Mouse (Mus musculus) lung, embryonic 16.5 days (tissue): ENCODE measurements around the gene Vps37c. TPM values are rescaled to one million over a fixed set of nuclear protein-coding genes. Genes with fewer than 3 reads are reported as not detected.
A peak's percentile ranks its signal among the peaks of the same experiment; 100 is the strongest.

Experiments used
- ATAC-seq: fragments of 200-750 bp; cut with Nextera tagmentation; 2 replicates; pipeline ENCODE4 v1.8.0; 2017; ENCODE audit warnings: low read depth, mild to moderate bottlenecking, moderate library complexity
- H3K27ac ChIP-seq: fragments of 300-500 bp; sonication (generic); 2 replicates; pipeline ENCODE4 v1.5.1; 2014; ENCODE audit warnings: mild to moderate bottlenecking, control low read depth, low read length
- H3K27me3 ChIP-seq: fragments of 300-500 bp; sonication (generic); 2 replicates; pipeline ENCODE4 v1.6.1; 2014; ENCODE audit warnings: low read depth, low read length, mixed read lengths; ENCODE audit not compliant: control insufficient read depth, insufficient read depth
- H3K36me3 ChIP-seq: fragments of 300-500 bp; sonication (generic); 2 replicates; pipeline ENCODE4 v1.6.1; 2014; ENCODE audit warnings: low read length; ENCODE audit not compliant: control insufficient read depth, insufficient read depth
- H3K4me1 ChIP-seq: fragments of 300-500 bp; sonication (generic); replicated peaks from 2 replicates; pipeline ENCODE4 v1.6.1; 2014; ENCODE audit warnings: low read length, mixed read lengths; ENCODE audit not compliant: control insufficient read depth, insufficient read depth
- H3K4me2 ChIP-seq: fragments of 300-500 bp; sonication (generic); 2 replicates; pipeline ENCODE4 v1.6.1; 2014; ENCODE audit warnings: low read depth, low read length, control low read depth
- H3K4me3 ChIP-seq: fragments of 300-500 bp; sonication (generic); 2 replicates; pipeline ENCODE4 v1.5.1; 2014; ENCODE audit warnings: mild to moderate bottlenecking, low read length, control low read depth
- H3K9ac ChIP-seq: fragments of 300-500 bp; sonication (generic); 2 replicates; pipeline ENCODE4 v1.6.1; 2014; ENCODE audit warnings: low read length, control low read depth
- H3K9me3 ChIP-seq: fragments of 300-500 bp; sonication (generic); 2 replicates; pipeline ENCODE4 v1.6.1; 2016; ENCODE audit warnings: low read length; ENCODE audit not compliant: control insufficient read depth
- WGBS: fragments of 180-500 bp; shearing (Covaris S2); extraction: QIAGEN DNeasy Blood & Tissue Kit; methylation state at CpG from one replicate; pipeline ENCODE4 v1.1.7; 2014; 5-methylcytosine and 5-hydroxymethylcytosine counted together
- polyA plus RNA-seq: library from polyadenylated mRNA; unstranded; fragments of >200 nt; fragmentation: Nextera tagmentation; extraction: Ambion mirVana; gene quantifications from 2 replicates; pipeline ENCODE4 v1.2.1, GENCODE M21; 2015

The Vps37c gene
- polyA plus RNA-seq, 1 experiment from 2014 or later: 36.2 TPM

- no peak overlapping the region for H3K4me3 ChIP-seq
- H3K27ac ChIP-seq: no peak overlapping the region
- H3K4me1 ChIP-seq: peaks cover 46% of the 10 kb centered on the region
- 74% methylated on average over 10 of the region's 10 CpGs for WGBS
- H3K27me3 ChIP-seq: no peaks in the 10 kb centered on the region
- H3K36me3 ChIP-seq: no peaks in the 10 kb centered on the region
- no peak overlapping the region for H3K4me2 ChIP-seq
- no peaks in the 10 kb centered on the region for H3K9me3 ChIP-seq
- H3K9ac ChIP-seq: no peak overlapping the region
- no peak for ATAC-seq
Observed at GRCm38 (mm10) chr19:10693926-10694682, 5.6 kb downstream of the Vps37c start.

- Histone ChIP-seq H3K9ac (0 out of 2 replicates have a peak overlapping the region, but pooled peaks have one; percentile 17), H3K4me3 (no peak overlapping the region), H3K36me3 (no peaks in the 10 kb centered on the region), H3K27me3 (no peaks in the 10 kb centered on the region), H3K27ac (no peak overlapping the region), H3K4me1 (peaks cover 48% of the 10 kb centered on the region), H3K4me2 (no peak overlapping the region), H3K9me3 (no peaks in the 10 kb centered on the region)
- WGBS: 56% methylated on average over 7 of the region's 7 CpGs
- no peak for ATAC-seq
Observed at GRCm38 (mm10) chr19:10695801-10696200, 7.3 kb downstream of the Vps37c start.

- Histone ChIP-seq H3K9me3 (no peaks in the 10 kb centered on the region), H3K9ac (no peak overlapping the region), H3K27me3 (no peaks in the 10 kb centered on the region), H3K36me3 (no peaks in the 10 kb centered on the region), H3K4me1 (peaks cover 50% of the 10 kb centered on the region), H3K4me3 (no peak overlapping the region), H3K4me2 (no peak overlapping the region), H3K27ac (peak overlapping the region; percentile 57)
- 55% methylated on average over 9 of the region's 9 CpGs for WGBS
- ATAC-seq: peak; percentile 48
Observed at GRCm38 (mm10) chr19:10698131-10698991, 9.8 kb downstream of the Vps37c start.

GRCm38 (mm10) chr19:10699851-10700250, 11.3 kb downstream of the Vps37c start:
- Histone ChIP-seq H3K4me1 (peaks cover 48% of the 10 kb centered on the region), H3K27me3 (no peaks in the 10 kb centered on the region), H3K27ac (peak overlapping the region; percentile 43), H3K9me3 (no peaks in the 10 kb centered on the region), H3K4me2 (no peak overlapping the region), H3K9ac (no peak overlapping the region), H3K4me3 (no peak overlapping the region), H3K36me3 (no peaks in the 10 kb centered on the region)
- 25% methylated on average over 9 of the region's 9 CpGs for WGBS
- ATAC-seq: peak; percentile 48

GRCm38 (mm10) chr19:10701013-10701726, 12.6 kb downstream of the Vps37c start:
- H3K4me2 ChIP-seq: no peak overlapping the region
- no peaks in the 10 kb centered on the region for H3K9me3 ChIP-seq
- H3K36me3 ChIP-seq: no peaks in the 10 kb centered on the region
- peaks cover 39% of the 10 kb centered on the region for H3K4me1 ChIP-seq
- no peak overlapping the region for H3K9ac ChIP-seq
- 72% methylated on average over 6 of the region's 6 CpGs for WGBS
- no peak overlapping the region for H3K27ac ChIP-seq
- no peak overlapping the region for H3K4me3 ChIP-seq
- no peak for ATAC-seq
- no peaks in the 10 kb centered on the region for H3K27me3 ChIP-seq

- Histone ChIP-seq H3K27me3 (no peaks in the 10 kb centered on the region), H3K4me3 (no peak overlapping the region), H3K9ac (no peak overlapping the region; the same call in 1 of the 2 replicates), H3K27ac (no peak overlapping the region), H3K4me2 (no peak overlapping the region), H3K36me3 (peaks cover 2% of the 10 kb centered on the region), H3K4me1 (peaks cover 36% of the 10 kb centered on the region), H3K9me3 (no peaks in the 10 kb centered on the region)
- WGBS: 81% methylated on average over 8 of the region's 8 CpGs
- no peak for ATAC-seq
Observed at GRCm38 (mm10) chr19:10702125-10702524, 13.6 kb downstream of the Vps37c start.

- H3K27me3 ChIP-seq: no peaks in the 10 kb centered on the region
- ATAC-seq: no peak
- H3K9me3 ChIP-seq: no peaks in the 10 kb centered on the region
- no peak overlapping the region for H3K4me3 ChIP-seq
- no peak overlapping the region for H3K4me2 ChIP-seq
- H3K4me1 ChIP-seq: peaks cover 23% of the 10 kb centered on the region
- H3K27ac ChIP-seq: no peak overlapping the region
- H3K9ac ChIP-seq: no peak overlapping the region
- H3K36me3 ChIP-seq: peaks cover 3% of the 10 kb centered on the region
- 86% methylated on average over 8 of the region's 8 CpGs for WGBS
Observed at GRCm38 (mm10) chr19:10703470-10703869, 14.9 kb downstream of the Vps37c start.

GRCm38 (mm10) chr19:10707087-10707875, 18.7 kb downstream of the Vps37c start:
- Histone ChIP-seq H3K9ac (no peak overlapping the region), H3K27me3 (no peaks in the 10 kb centered on the region), H3K4me3 (no peak overlapping the region), H3K36me3 (peaks cover 20% of the 10 kb centered on the region), H3K4me1 (peaks cover 5% of the 10 kb centered on the region; the same call in 1 of the 2 replicates), H3K27ac (no peak overlapping the region), H3K4me2 (no peak overlapping the region), H3K9me3 (no peaks in the 10 kb centered on the region)
- WGBS: 72% methylated on average over 13 of the region's 13 CpGs
- ATAC-seq: no peak
